Mouse (Mus musculus): ENCODE results near the gene Lcn12.

The Lcn12 gene

GRCm38 (mm10) chr2:25460551-25461309, 33.0 kb downstream of the Lcn12 start, which contains the start of gene Paxx:
TSS of gene Paxx (minus strand) at chr2:25461094.
- peak; percentile 93 for DNase-seq (ENCODE audit: low read depth, low spot score)

GRCm38 (mm10) chr2:25460135-25460534, 33.6 kb downstream of the Lcn12 start:
- no peak for DNase-seq (ENCODE audit: low read depth, low spot score)

GRCm38 (mm10) chr2:25458911-25459310, 34.8 kb downstream of the Lcn12 start:
- DNase-seq (ENCODE audit: low read depth, low spot score): no peak

- no peak for DNase-seq (ENCODE audit: low read depth, low spot score)
Observed at GRCm38 (mm10) chr2:25457022-25457896, 36.5 kb downstream of the Lcn12 start.

GRCm38 (mm10) chr2:25456205-25456953, 37.3 kb downstream of the Lcn12 start, which contains the start of gene Clic3:
TSS of gene Clic3 (plus strand) at chr2:25456838.
- DNase-seq (ENCODE audit: low read depth, low spot score): no peak

- DNase-seq (ENCODE audit: low read depth, low spot score): no peak
Observed at GRCm38 (mm10) chr2:25452951-25453350, 40.8 kb downstream of the Lcn12 start.

GRCm38 (mm10) chr2:25450853-25451647, 42.7 kb downstream of the Lcn12 start:
- no peak for DNase-seq (ENCODE audit: low read depth, low spot score)

GRCm38 (mm10) chr2:25442682-25443081, 51.0 kb downstream of the Lcn12 start:
- no peak for DNase-seq (ENCODE audit: low read depth, low spot score)

- DNase-seq (ENCODE audit: low read depth, low spot score): no peak
Observed at GRCm38 (mm10) chr2:25441067-25441466, 52.6 kb downstream of the Lcn12 start.
